Mouse (Mus musculus): ENCODE results near the gene Zfp985.
"Not testable (repeated sequence)": the region's sequence is repeated elsewhere in the genome, so short reads cannot be mapped to it uniquely, and the experiment has no call there.

Gene Zfp985

GRCm38 (mm10) chr4:147605521-147605920 is 52.4 kb downstream of the Zfp985 start:
- no peak for DNase-seq

GRCm38 (mm10) chr4:147606511-147606910 is 53.4 kb downstream of the Zfp985 start:
- DNase-seq, result not testable (repeated sequence)

GRCm38 (mm10) chr4:147633818-147634262 is 80.8 kb downstream of the Zfp985 start:
- DNase-seq, result not testable (repeated sequence)

Data from kidney, adult 9 months (tissue).